Mouse (Mus musculus) urinary bladder, postnatal 25 days (tissue): ENCODE data around the gene Tnik.

Experiments used
- DNase-seq: peaks from one replicate; pipeline ENCODE4 v3.0.0; 2022; ENCODE audit warnings: low spot score

The Tnik gene

DNA sequence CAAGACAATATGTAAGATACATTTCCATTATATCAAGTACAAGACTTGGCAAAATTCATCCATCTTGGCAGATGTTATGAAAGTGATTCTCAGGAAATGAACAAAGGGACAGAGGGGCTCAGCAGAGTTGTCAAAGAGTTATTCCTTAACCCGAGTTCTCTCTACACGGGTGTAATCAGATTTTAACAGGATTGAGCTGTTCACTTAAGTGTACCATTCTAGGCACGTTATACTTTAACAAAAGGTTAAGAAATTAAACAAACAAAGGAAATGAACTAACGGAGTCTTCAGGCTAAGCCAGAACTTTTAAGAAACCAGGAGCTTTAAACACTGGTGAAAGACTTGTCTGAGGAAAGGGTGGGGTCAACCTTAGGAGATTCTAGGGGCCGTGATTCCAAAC, 458.2 kb downstream of the Tnik start:
- no peak for DNase-seq

- DNase-seq, result no peak
Measured at GRCm38 (mm10) chr3:28721838-28722237, 458.8 kb downstream of the Tnik start.

DNA sequence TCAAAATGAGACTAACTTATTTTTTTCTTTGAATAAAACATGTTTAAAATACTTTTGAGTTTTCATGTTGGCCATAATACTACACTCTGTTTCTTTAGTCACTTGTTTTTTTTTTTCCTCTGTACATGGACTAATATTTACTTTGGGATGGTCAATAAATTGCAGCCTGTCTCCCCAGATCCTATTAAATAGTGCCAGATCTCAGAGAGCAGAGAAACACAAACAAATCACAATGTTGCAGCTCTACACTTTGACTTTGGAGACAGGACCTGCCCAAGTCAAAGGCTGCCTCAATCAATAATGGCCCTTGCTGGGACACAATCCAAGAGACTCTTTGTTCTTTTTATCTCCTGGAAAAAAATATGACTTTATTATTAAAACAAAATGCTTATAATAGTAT, 459.5 kb downstream of the Tnik start:
- DNase-seq, result no peak

GRCm38 (mm10) chr3:28723534-28723933, 460.5 kb downstream of the Tnik start:
- no peak for DNase-seq

- DNase-seq, result no peak
Measured at GRCm38 (mm10) chr3:28725203-28725602, 462.2 kb downstream of the Tnik start.
